Mouse (Mus musculus) testis, adult 2 months (tissue): ENCODE measurements around the gene Tulp2. TPM values are rescaled to one million over a fixed set of nuclear protein-coding genes. Genes with fewer than 3 reads are reported as not detected.

ENCODE experiments used
- H3K27ac ChIP-seq: fragments of 200-500 bp; 2 replicates; pipeline ENCODE4 v1.5.1; 2012; ENCODE audit warnings: low read depth, low read length; ENCODE audit not compliant: control insufficient read depth, insufficient read depth
- H3K27me3 ChIP-seq: fragments of 200-500 bp; 2 replicates; pipeline ENCODE4 v1.6.1; 2012; ENCODE audit warnings: mild to moderate bottlenecking, low read length, moderate library complexity; ENCODE audit not compliant: control insufficient read depth, insufficient read depth
- H3K36me3 ChIP-seq: fragments of 200-500 bp; 2 replicates; pipeline ENCODE4 v1.6.1; 2012; ENCODE audit warnings: mild to moderate bottlenecking, low read length; ENCODE audit not compliant: control insufficient read depth, insufficient read depth
- H3K4me1 ChIP-seq: fragments of 200-500 bp; 2 replicates; pipeline ENCODE4 v1.6.1; 2012; ENCODE audit warnings: low read length; ENCODE audit not compliant: control insufficient read depth, insufficient read depth
- H3K4me3 ChIP-seq: fragments of 200-500 bp; 2 replicates; pipeline ENCODE4 v1.5.1; 2012; ENCODE audit warnings: low read depth, mild to moderate bottlenecking, low read length, moderate library complexity, mixed read lengths; ENCODE audit not compliant: control insufficient read depth
- CTCF ChIP-seq: fragments of 200-500 bp; IDR thresholded peaks from 2 replicates; pipeline ENCODE4 v1.5.1; 2012; ENCODE audit warnings: low read depth, mild to moderate bottlenecking, inconsistent platforms, low read length, moderate library complexity; ENCODE audit not compliant: control insufficient read depth, insufficient read depth, insufficient replicate concordance
- POLR2A ChIP-seq: fragments of 200-500 bp; IDR thresholded peaks from 2 replicates; pipeline ENCODE4 v1.6.1; 2012; ENCODE audit warnings: low read depth, mild to moderate bottlenecking, inconsistent platforms, low read length, moderate library complexity; ENCODE audit not compliant: control insufficient read depth
- polyA plus RNA-seq: library from polyadenylated mRNA; depleted of rRNA; stranded (reverse); fragments of >200 nt; gene quantifications from 2 replicates; pipeline ENCODE4 v1.2.3, GENCODE M21; 2012

The Tulp2 gene
- polyA plus RNA-seq, 1 experiment, result 879 TPM

- Histone ChIP-seq H3K27ac (no peak overlapping the region), H3K4me3 (peak overlapping the region; percentile 78)
- no peak for TF ChIP-seq POLR2A
- no peak for TF ChIP-seq CTCF
Measured at GRCm38 (mm10) chr7:45519345-45520120, 37.9 kb downstream of the Tulp2 start.

DNA sequence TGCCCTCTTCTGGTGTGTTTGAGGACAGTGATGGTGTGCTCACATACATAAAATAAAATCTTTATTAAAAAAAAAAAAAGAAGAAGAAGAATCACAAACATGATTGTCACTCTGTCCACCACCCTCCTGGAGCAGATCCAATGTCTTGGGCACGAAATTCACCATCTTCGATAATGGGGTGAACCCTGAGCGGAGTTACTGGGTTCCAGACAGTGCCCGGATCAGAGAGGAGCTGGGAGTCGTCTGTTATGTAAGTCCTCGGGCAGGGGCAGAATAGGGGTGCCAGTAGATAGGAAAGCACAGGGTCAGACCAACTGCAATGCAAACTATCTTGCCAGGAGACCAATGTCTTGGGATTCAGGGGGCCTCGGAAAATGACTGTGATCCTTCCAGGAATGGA is 38.9 kb downstream of the Tulp2 start:
- TF ChIP-seq POLR2A (no peak), CTCF (no peak)
- H3K27ac ChIP-seq, result no peak overlapping the region
- H3K4me1 ChIP-seq, result peaks cover 15% of the 10 kb centered on the region; the same call in 1 of the 2 replicates
- H3K4me3 ChIP-seq, result peak overlapping the region; percentile 10; the same call in 1 of the 2 replicates
- no peaks in the 10 kb centered on the region for H3K27me3 ChIP-seq
- H3K36me3 ChIP-seq, result no peaks in the 10 kb centered on the region

More at GRCm38 (mm10) chr7:45519345-45520120, 37.9 kb downstream of the Tulp2 start:
- Histone ChIP-seq H3K4me1 (peaks cover 10% of the 10 kb centered on the region; the same call in 1 of the 2 replicates), H3K27me3 (no peaks in the 10 kb centered on the region), H3K36me3 (no peaks in the 10 kb centered on the region)

DNA sequence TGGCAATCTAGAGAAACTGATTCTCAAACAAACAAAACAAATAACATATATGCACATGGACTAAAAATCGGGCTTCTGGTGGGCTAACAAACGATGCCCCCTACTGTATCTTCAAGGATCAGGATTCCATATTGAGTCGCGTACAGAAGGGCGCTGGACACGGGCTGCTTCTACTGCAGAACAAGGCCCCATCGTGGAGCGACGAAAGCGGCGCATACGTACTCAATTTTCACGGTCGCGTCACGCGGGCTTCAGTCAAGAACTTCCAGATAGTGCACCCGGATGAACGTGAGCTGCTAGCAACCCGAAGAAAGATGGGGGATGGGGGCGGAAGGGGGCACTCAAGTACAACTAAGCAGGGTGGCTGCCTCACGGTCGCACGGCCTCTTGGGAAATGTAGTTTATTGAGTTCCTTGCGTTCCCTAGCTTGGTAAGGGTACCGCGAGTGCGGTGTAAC is 40.1 kb downstream of the Tulp2 start:
- no peaks in the 10 kb centered on the region for H3K27me3 ChIP-seq
- TF ChIP-seq CTCF, result no peak
- peak; percentile 20; the same call in 1 of the 2 replicates for TF ChIP-seq POLR2A
- peak overlapping the region; percentile 61 for H3K27ac ChIP-seq
- H3K4me3 ChIP-seq, result peak overlapping the region; percentile 88
- no peaks in the 10 kb centered on the region for H3K36me3 ChIP-seq
- peaks cover 13% of the 10 kb centered on the region for H3K4me1 ChIP-seq

DNA sequence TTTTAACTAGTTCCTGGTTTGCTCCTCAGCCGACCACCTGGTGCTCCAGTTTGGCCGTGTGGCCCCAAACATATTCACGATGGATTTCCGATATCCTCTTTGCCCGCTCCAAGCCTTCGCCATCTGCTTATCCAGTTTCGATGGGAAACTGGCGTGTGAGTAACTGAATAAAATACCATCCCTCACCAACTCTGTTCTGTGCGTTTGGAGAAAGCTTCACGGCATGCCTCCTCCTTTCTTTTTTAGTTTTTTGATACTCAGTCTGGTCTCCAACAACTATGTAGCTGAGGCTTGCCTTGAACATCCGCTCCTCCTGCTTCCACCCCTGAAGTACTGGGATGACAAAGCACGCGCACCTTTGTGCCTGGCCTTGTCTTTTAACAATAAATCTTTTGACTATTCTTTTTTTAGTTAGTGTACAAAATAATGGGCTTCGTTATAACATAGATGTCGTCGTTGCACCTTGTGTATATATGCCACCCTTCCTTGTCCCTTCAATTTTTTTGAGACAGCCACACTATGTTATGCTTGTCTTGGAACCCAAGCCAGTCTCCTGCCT is 40.6 kb downstream of the Tulp2 start:
- H3K27ac ChIP-seq, result peak overlapping the region; percentile 5; the same call in 1 of the 2 replicates
- TF ChIP-seq CTCF (no peak), POLR2A (no peak)
- peaks cover 13% of the 10 kb centered on the region for H3K4me1 ChIP-seq
- H3K27me3 ChIP-seq, result no peaks in the 10 kb centered on the region
- H3K4me3 ChIP-seq, result peak overlapping the region; percentile 88
- H3K36me3 ChIP-seq, result no peaks in the 10 kb centered on the region

DNA sequence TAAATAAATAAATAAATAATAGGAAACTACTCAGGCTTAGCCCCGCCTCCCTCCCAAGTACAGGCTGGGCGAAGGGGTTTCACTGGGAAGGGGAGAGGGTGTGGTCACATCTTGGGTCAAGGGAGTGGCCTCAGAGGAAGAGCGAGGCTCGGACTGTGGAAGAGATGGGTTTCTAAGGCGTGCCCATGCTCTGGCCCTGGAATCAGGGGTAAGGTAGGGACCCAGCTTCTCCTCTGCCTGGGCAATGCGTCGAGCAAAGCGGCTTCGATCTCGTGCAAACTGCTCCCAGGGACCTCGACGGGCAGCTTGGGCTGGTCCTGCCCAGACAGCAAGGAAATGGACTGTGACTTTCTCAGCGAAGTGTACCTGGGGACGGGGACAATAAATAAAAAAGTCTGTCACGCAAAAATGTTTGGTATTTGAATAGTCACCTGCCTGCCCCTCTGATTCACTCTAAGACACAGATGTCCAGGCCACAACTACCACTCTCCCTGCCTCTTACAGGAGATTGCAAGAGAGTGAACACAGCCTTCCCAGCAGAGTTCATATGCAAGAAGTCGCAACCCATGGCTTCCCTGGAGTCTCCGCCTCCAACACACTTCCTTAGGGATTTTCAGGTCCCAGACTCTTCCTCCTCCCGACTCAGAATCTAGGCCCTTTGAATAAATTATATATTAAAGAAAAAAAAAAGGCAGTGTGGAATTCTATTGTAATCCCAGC is 41.4 kb downstream of the Tulp2 start:
- H3K4me1 ChIP-seq, result peaks cover 13% of the 10 kb centered on the region
- H3K4me3 ChIP-seq, result no peak overlapping the region
- no peak for TF ChIP-seq CTCF
- no peak for TF ChIP-seq POLR2A
- no peaks in the 10 kb centered on the region for H3K36me3 ChIP-seq
- no peaks in the 10 kb centered on the region for H3K27me3 ChIP-seq
- H3K27ac ChIP-seq, result no peak overlapping the region

GRCm38 (mm10) chr7:45523678-45524170 is 42.0 kb downstream of the Tulp2 start:
- no peak overlapping the region for H3K27ac ChIP-seq

More at GRCm38 (mm10) chr7:45523678-45524170, 42.0 kb downstream of the Tulp2 start:
- no peaks in the 10 kb centered on the region for H3K27me3 ChIP-seq
- no peak overlapping the region for H3K4me3 ChIP-seq
- TF ChIP-seq POLR2A (no peak), CTCF (no peak)
- no peaks in the 10 kb centered on the region for H3K36me3 ChIP-seq
- peaks cover 13% of the 10 kb centered on the region for H3K4me1 ChIP-seq
